27 mouse cellular contexts compared by ENCODE assay signal in the genomic region with DNA sequence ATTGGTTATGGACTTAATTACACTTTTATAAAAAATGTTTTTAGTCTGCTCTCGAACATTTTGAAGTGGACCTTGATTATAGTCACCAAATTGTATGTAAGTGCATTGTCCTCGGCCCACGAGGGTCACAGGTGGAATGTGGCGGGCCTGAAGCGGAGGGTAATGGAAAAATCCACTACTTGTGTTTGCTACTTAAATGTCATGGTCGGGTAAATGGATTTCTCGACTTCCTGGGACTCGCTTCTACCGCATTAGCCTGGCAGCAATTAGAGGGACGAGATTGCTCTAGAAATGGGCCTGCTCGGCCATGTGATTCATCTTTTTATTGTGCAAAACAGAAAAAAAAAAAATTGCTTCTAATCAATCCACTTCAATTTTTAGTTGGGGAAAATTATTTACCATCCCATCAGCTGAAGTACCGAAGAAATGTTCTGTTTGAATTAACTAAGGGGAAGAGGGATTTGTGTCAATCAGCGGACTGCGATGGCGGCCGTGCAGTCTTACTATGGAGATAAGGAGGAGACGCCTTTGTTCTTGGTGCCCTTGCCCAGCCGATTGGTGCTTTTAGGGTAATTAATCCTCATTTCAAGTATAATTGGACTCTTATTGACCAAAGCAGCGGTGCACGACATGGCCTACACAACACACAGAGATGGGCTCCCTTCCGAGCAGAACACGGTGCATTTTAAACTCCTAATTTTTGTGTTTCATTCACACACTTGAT. TPM values are rescaled to one million over a fixed set of nuclear protein-coding genes. Genes with fewer than 3 reads are reported as not detected.
A peak's percentile ranks its signal among the peaks of the same experiment; 100 is the strongest.
DNase-seq lines count a peak whose midpoint lies in the region; ATAC-seq lines count a peak whose summit lies in the region.
"Had no signal": no experiment of that assay in that cellular context is flagged by ENCODE, and none has a peak within 500 bp of the region (broad histone marks: within the 10 kb centered on the region; RNA-seq: fewer than 3 reads in every experiment).

No protein-coding gene starts in this region.

- H3K9ac ChIP-seq in midbrain, embryonic 16.5 days (ENCODE audit: low read depth, low read length): no peak overlapping the region
- H3K9ac ChIP-seq in forebrain, embryonic 14.5 days (ENCODE audit: low read length): no peak overlapping the region
- H3K9ac ChIP-seq in midbrain, embryonic 14.5 days (replicated peaks; ENCODE audit: low read length): no peak overlapping the region
- no peak overlapping the region for H3K9ac ChIP-seq in hindbrain, embryonic 14.5 days
- H3K9ac ChIP-seq: embryonic facial prominence, embryonic 13.5 days; heart, embryonic 12.5 days; intestine, embryonic 15.5 days; liver, embryonic 14.5 days had no signal

- peaks cover 53% of the 10 kb centered on the region for H3K27me3 ChIP-seq in midbrain, embryonic 10.5 days (ENCODE audit: low read depth, poor library complexity, severe bottlenecking)
- peaks cover 14% of the 10 kb centered on the region for H3K27me3 ChIP-seq in midbrain, embryonic 16.5 days (ENCODE audit: control insufficient read depth, insufficient read depth, low read depth, low read length)
- peaks cover 9% of the 10 kb centered on the region; the same call in 1 of the 2 replicates for H3K27me3 ChIP-seq in forebrain, embryonic 14.5 days (replicated peaks; ENCODE audit: control insufficient read depth, insufficient read depth, low read length)
- peaks cover 29% of the 10 kb centered on the region for H3K27me3 ChIP-seq in midbrain, embryonic 14.5 days (ENCODE audit: control insufficient read depth, insufficient read depth, low read length)
- H3K27me3 ChIP-seq in hindbrain, embryonic 14.5 days (ENCODE audit: control insufficient read depth, insufficient read depth, low read length): peaks cover 31% of the 10 kb centered on the region; the same call in 1 of the 2 replicates
- H3K27me3 ChIP-seq: intestine, embryonic 15.5 days had no signal

- no peak overlapping the region for H3K4me2 ChIP-seq in midbrain, embryonic 16.5 days (ENCODE audit: low read length)
- no peak overlapping the region; the same call in 1 of the 2 replicates for H3K4me2 ChIP-seq in forebrain, embryonic 14.5 days (ENCODE audit: low read length)
- 0 out of 2 replicates have a peak overlapping the region, but pooled peaks have one; percentile 11 for H3K4me2 ChIP-seq in midbrain, embryonic 14.5 days (ENCODE audit: low read length)
- H3K4me2 ChIP-seq in hindbrain, embryonic 14.5 days (replicated peaks): no peak overlapping the region
- H3K4me2 ChIP-seq: embryonic facial prominence, embryonic 13.5 days; heart, embryonic 12.5 days; intestine, embryonic 15.5 days had no signal

- ATAC-seq in midbrain, embryonic 16.5 days: no peak; the same call in 1 of the 2 replicates
- no peak for ATAC-seq in forebrain, embryonic 14.5 days
- ATAC-seq in midbrain, embryonic 14.5 days (ENCODE audit: low FRiP score, low TSS enrichment): no peak
- no peak for ATAC-seq in hindbrain, embryonic 14.5 days (ENCODE audit: low FRiP score)
- ATAC-seq: hindbrain, postnatal 0 days; intestine, embryonic 15.5 days had no signal

- H3K9me3 ChIP-seq in midbrain, embryonic 10.5 days (replicated peaks): no peaks in the 10 kb centered on the region; the same call in 1 of the 2 replicates
- no peaks in the 10 kb centered on the region for H3K9me3 ChIP-seq in midbrain, embryonic 16.5 days (replicated peaks; ENCODE audit: control insufficient read depth, low read length, poor library complexity, severe bottlenecking)
- no peaks in the 10 kb centered on the region for H3K9me3 ChIP-seq in forebrain, embryonic 14.5 days (replicated peaks; ENCODE audit: control insufficient read depth, low read length)
- H3K9me3 ChIP-seq in midbrain, embryonic 14.5 days (ENCODE audit: control insufficient read depth, low read length): no peaks in the 10 kb centered on the region
- no peaks in the 10 kb centered on the region for H3K9me3 ChIP-seq in hindbrain, embryonic 14.5 days (ENCODE audit: control insufficient read depth, low read length)
- H3K9me3 ChIP-seq: embryonic facial prominence, embryonic 13.5 days; heart, embryonic 12.5 days; intestine, embryonic 15.5 days had no signal

- 51% methylated on average over 22 of the region's 22 CpGs for WGBS in midbrain, embryonic 10.5 days
- 34% methylated on average over 22 of the region's 22 CpGs for WGBS in midbrain, embryonic 16.5 days
- 20% methylated on average over 22 of the region's 22 CpGs for WGBS in forebrain, embryonic 14.5 days
- 31% methylated on average over 22 of the region's 22 CpGs for WGBS in midbrain, embryonic 14.5 days
- 49% methylated on average over 22 of the region's 22 CpGs for WGBS in hindbrain, embryonic 14.5 days

- DNase-seq in embryo, embryonic 10.5 days (ENCODE audit: low spot score): peak; percentile 26
- no peak for DNase-seq in embryo, embryonic 9.5 days (ENCODE audit: extremely low spot score)
- no peak for DNase-seq in midbrain, embryonic 10.5 days (ENCODE audit: low spot score)
- peak; percentile 59 for DNase-seq in forebrain, embryonic 14.5 days (ENCODE audit: low spot score)
- DNase-seq in midbrain, embryonic 14.5 days: peak; percentile 50
- no peak for DNase-seq in hindbrain, embryonic 14.5 days (ENCODE audit: low spot score)
- no peak for DNase-seq in gastrocnemius, adult 8-10 months (ENCODE audit: low spot score in 2 of 2)
- DNase-seq: adrenal gland, postnatal 25 days; B cell, adult 2 months; cerebellum, adult 2 months; cerebellum, postnatal 14 days; gastrocnemius, postnatal 36 days; heart, adult 2 months; liver; lung, adult 2 months; lung, postnatal 10 days; right cerebral cortex, postnatal 25 days; spleen, adult 18-20 months; thymus, postnatal 14 days had no signal

- 0 out of 2 replicates have a peak overlapping the region, but pooled peaks have one; percentile 24 for H3K4me3 ChIP-seq in midbrain, embryonic 10.5 days
- no peak overlapping the region for H3K4me3 ChIP-seq in midbrain, embryonic 16.5 days (ENCODE audit: low read depth, low read length)
- no peak overlapping the region for H3K4me3 ChIP-seq in forebrain, embryonic 14.5 days (ENCODE audit: low read depth, low read length)
- H3K4me3 ChIP-seq in midbrain, embryonic 14.5 days (replicated peaks; ENCODE audit: low read depth, low read length): no peak overlapping the region
- no peak overlapping the region for H3K4me3 ChIP-seq in hindbrain, embryonic 14.5 days (replicated peaks; ENCODE audit: low read length)
- H3K4me3 ChIP-seq: embryonic facial prominence, embryonic 13.5 days; heart, adult 2 months; heart, embryonic 12.5 days; intestine, embryonic 15.5 days had no signal

- H3K27ac ChIP-seq in midbrain, embryonic 10.5 days (replicated peaks): 0 out of 2 replicates have a peak overlapping the region, but pooled peaks have one; percentile 49
- H3K27ac ChIP-seq in midbrain, embryonic 16.5 days (ENCODE audit: low read length): no peak overlapping the region
- no peak overlapping the region for H3K27ac ChIP-seq in forebrain, embryonic 14.5 days (ENCODE audit: low read depth, low read length)
- H3K27ac ChIP-seq in midbrain, embryonic 14.5 days (replicated peaks; ENCODE audit: low read depth, low read length): no peak overlapping the region
- H3K27ac ChIP-seq in hindbrain, embryonic 14.5 days: no peak overlapping the region
- H3K27ac ChIP-seq: embryonic facial prominence, embryonic 13.5 days; heart, adult 2 months; hindbrain, postnatal 0 days; intestine, embryonic 15.5 days; kidney, postnatal 0 days; liver, embryonic 14.5 days; macrophage had no signal

- H3K36me3 ChIP-seq in midbrain, embryonic 10.5 days: no peaks in the 10 kb centered on the region
- H3K36me3 ChIP-seq in midbrain, embryonic 16.5 days (ENCODE audit: control insufficient read depth, insufficient read depth, low read length): no peaks in the 10 kb centered on the region
- no peaks in the 10 kb centered on the region for H3K36me3 ChIP-seq in forebrain, embryonic 14.5 days (ENCODE audit: control insufficient read depth, insufficient read depth, low read length)
- H3K36me3 ChIP-seq in midbrain, embryonic 14.5 days (ENCODE audit: control insufficient read depth, insufficient read depth, low read length): no peaks in the 10 kb centered on the region
- H3K36me3 ChIP-seq in hindbrain, embryonic 14.5 days (replicated peaks; ENCODE audit: control insufficient read depth, insufficient read depth): no peaks in the 10 kb centered on the region
- H3K36me3 ChIP-seq: embryonic facial prominence, embryonic 13.5 days; heart, embryonic 12.5 days; intestine, embryonic 15.5 days had no signal

- peaks cover 30% of the 10 kb centered on the region for H3K4me1 ChIP-seq in midbrain, embryonic 10.5 days
- peaks cover 2% of the 10 kb centered on the region; the same call in 1 of the 2 replicates for H3K4me1 ChIP-seq in midbrain, embryonic 16.5 days (ENCODE audit: control insufficient read depth, insufficient read depth, low read length)
- H3K4me1 ChIP-seq in forebrain, embryonic 14.5 days (ENCODE audit: control insufficient read depth, insufficient read depth, low read length): peaks cover 7% of the 10 kb centered on the region; the same call in 1 of the 2 replicates
- 0 out of 2 replicates have a peak, but pooled peaks cover 15% of the 10 kb centered on the region for H3K4me1 ChIP-seq in midbrain, embryonic 14.5 days (ENCODE audit: control insufficient read depth, insufficient read depth, low read length)
- no peaks in the 10 kb centered on the region for H3K4me1 ChIP-seq in hindbrain, embryonic 14.5 days (replicated peaks; ENCODE audit: control insufficient read depth, insufficient read depth, low read length)

RNA-seq across cellular contexts. Expression of a gene that starts 47.5 kb away (rescaled TPM):
- 2,221 and 2,293 TPM in 2 replicates for polyA plus RNA-seq in midbrain, embryonic 10.5 days (2016; fragmentation: Nextera tagmentation; extraction: Ambion mirVana)
- polyA plus RNA-seq in midbrain, embryonic 16.5 days (2015; fragmentation: Nextera tagmentation; extraction: Ambion mirVana): 1,323 and 1,478 TPM in 2 replicates
- polyA plus RNA-seq in forebrain, embryonic 14.5 days (2014; fragmentation: Nextera tagmentation; extraction: Ambion mirVana): 1,944 and 2,007 TPM in 2 replicates
- 1,214 and 1,754 TPM in 2 replicates for polyA plus RNA-seq in midbrain, embryonic 14.5 days (2014; fragmentation: Nextera tagmentation; extraction: Ambion mirVana)
- polyA plus RNA-seq in hindbrain, embryonic 14.5 days (2014; fragmentation: Nextera tagmentation; extraction: Ambion mirVana): 1,306 and 1,409 TPM in 2 replicates
- total RNA-seq in gastrocnemius, adult 8-10 months (2022): 100 to 1,000 TPM; 203 to 256 (median 231) TPM

RNA-seq across cellular contexts. Expression of a gene that starts 48.6 kb away (rescaled TPM):
- polyA plus RNA-seq in midbrain, embryonic 10.5 days (2016; fragmentation: Nextera tagmentation; extraction: Ambion mirVana): 27.4 and 31.2 TPM in 2 replicates
- polyA plus RNA-seq in midbrain, embryonic 16.5 days (2015; fragmentation: Nextera tagmentation; extraction: Ambion mirVana): 21.3 and 23.8 TPM in 2 replicates
- 23.8 and 24.6 TPM in 2 replicates for polyA plus RNA-seq in forebrain, embryonic 14.5 days (2014; fragmentation: Nextera tagmentation; extraction: Ambion mirVana)
- 24.6 and 26.0 TPM in 2 replicates for polyA plus RNA-seq in midbrain, embryonic 14.5 days (2014; fragmentation: Nextera tagmentation; extraction: Ambion mirVana)
- 24.3 and 24.9 TPM in 2 replicates for polyA plus RNA-seq in hindbrain, embryonic 14.5 days (2014; fragmentation: Nextera tagmentation; extraction: Ambion mirVana)
- 1 to 10 TPM; 5.7 to 7.8 (median 6.4) TPM for total RNA-seq in gastrocnemius, adult 8-10 months (2022)

Comparison
In these comparisons a context has a peak if more than half of its experiments do, and no peak if none do; other contexts are left out.
1. DNase-seq: peak in embryo, embryonic 10.5 days (single experiment), forebrain, embryonic 14.5 days (single experiment) and midbrain, embryonic 14.5 days (single experiment); none in embryo, embryonic 9.5 days (single experiment), midbrain, embryonic 10.5 days (single experiment), hindbrain, embryonic 14.5 days (single experiment) and gastrocnemius, adult 8-10 months (0 of 2).